Mouse (Mus musculus): Measurements from ENCODE around the gene Klf1.

GRCm38 (mm10) chr8:84907037-84907436, 5.3 kb downstream of the Klf1 start:
- TF ChIP-seq CTCF (IDR thresholded peaks at IDR 0.05; ENCODE audit: borderline replicate concordance, insufficient read depth, low read length) (no peak), POLR2A (IDR thresholded peaks at IDR 0.05; ENCODE audit: low read depth, low read length) (no peak)

Measured in embryonic fibroblast, embryonic 13.5 days (primary cell).